Mouse (Mus musculus): ENCODE measurements around the gene Ccdc39. TPM values are rescaled to one million over a fixed set of nuclear protein-coding genes. Genes with fewer than 3 reads are reported as not detected.

Ccdc39 gene
- total and polyA plus RNA-seq, 3 experiments: 0.25 to 5.6 (median 0.51) TPM

- TF ChIP-seq NRF1 (IDR thresholded peaks at IDR 0.05; ENCODE audit: low read depth, low read length): no peak
- TF ChIP-seq MAZ (IDR thresholded peaks at IDR 0.05; ENCODE audit: low read depth, low read length): no peak
- no peak for TF ChIP-seq TCF12 (IDR thresholded peaks at IDR 0.05; ENCODE audit: low read depth, low read length)
- peak; percentile 32 for TF ChIP-seq RAD21 (IDR thresholded peaks at IDR 0.05; ENCODE audit: low read depth, low read length)
- TF ChIP-seq PAX5 (IDR thresholded peaks at IDR 0.05; ENCODE audit: low read length): no peak
- TF ChIP-seq MEF2A (IDR thresholded peaks at IDR 0.05; ENCODE audit: borderline replicate concordance, low read depth, low read length): no peak
- no peak for TF ChIP-seq ETS1 (conservative IDR thresholded peaks at IDR 0.05; ENCODE audit: low read depth, low read length)
- TF ChIP-seq CHD2 (IDR thresholded peaks at IDR 0.05; ENCODE audit: low read length): no peak
- TF ChIP-seq MXI1 (IDR thresholded peaks at IDR 0.05; ENCODE audit: low read depth, low read length): no peak
- no peak for TF ChIP-seq MAX (IDR thresholded peaks at IDR 0.05; ENCODE audit: low read length)
- TF ChIP-seq CTCF (conservative IDR thresholded peaks at IDR 0.05 in 1 of 2, IDR thresholded peaks at IDR 0.05 in 1 of 2; ENCODE audit: low read depth in 2 of 2, low read length in 2 of 2): peak in 1 of 2 experiments; percentile 35; a peak in 2 of 4 replicates
- no peak for TF ChIP-seq POLR2A (IDR thresholded peaks at IDR 0.05; ENCODE audit: low read depth, low read length)
- Histone ChIP-seq H3K4me1 (ENCODE audit: control insufficient read depth in 1 of 2, insufficient read depth in 2 of 2) (peaks cover 0 to 6% of the 10 kb centered on the region in 2 experiments; a peak in 2 of 4 replicates), H3K36me3 (replicated peaks in 1 of 2; ENCODE audit: control insufficient read depth in 1 of 2, insufficient read depth in 1 of 2, low read length in 1 of 2) (no peaks in the 10 kb centered on the region), H3K27ac (ENCODE audit: insufficient read depth, low read depth) (no peak overlapping the region), H3K79me2 (replicated peaks; ENCODE audit: control insufficient read depth, extremely low read depth, insufficient read depth, poor library complexity, severe bottlenecking) (no peaks in the 10 kb centered on the region), H3K27me3 (replicated peaks) (no peaks in the 10 kb centered on the region), H3K9me3 (replicated peaks; ENCODE audit: low read length) (no peaks in the 10 kb centered on the region), H3K9ac (ENCODE audit: insufficient read depth, low read depth) (no peak overlapping the region), H3K4me2 (ENCODE audit: insufficient read depth, low read depth, poor library complexity, severe bottlenecking) (no peak overlapping the region), H3K4me3 (replicated peaks in 1 of 3; ENCODE audit: low read depth in 2 of 3, low read length in 2 of 3, poor library complexity in 1 of 3) (no peak overlapping the region)
- no peak for DNase-seq (ENCODE audit: extremely low read depth)
- in situ Hi-C loops (cut with MboI; ENCODE audit: low pct_ligation_motif_present, low pct_unique_long_range_greater_than_20kb, low sequenced_read_pairs) (no loop called here), dilution Hi-C loops (cut with MboI; ENCODE audit: extremely low pct_ligation_motif_present, extremely low pct_unique_long_range_greater_than_20kb, low sequenced_read_pairs) (no loop called here)
Measured at GRCm38 (mm10) chr3:33853062-33853461, 9.0 kb upstream of the Ccdc39 start.

- H3K4me3 ChIP-seq (replicated peaks in 1 of 3; ENCODE audit: low read depth in 2 of 3, low read length in 2 of 3, poor library complexity in 1 of 3): no peak overlapping the region
- no peak for DNase-seq (ENCODE audit: extremely low read depth)
- no peak overlapping the region for H3K4me2 ChIP-seq (ENCODE audit: insufficient read depth, low read depth, poor library complexity, severe bottlenecking)
- in situ Hi-C loops (cut with MboI; ENCODE audit: low pct_ligation_motif_present, low pct_unique_long_range_greater_than_20kb, low sequenced_read_pairs) (no loop called here), dilution Hi-C loops (cut with MboI; ENCODE audit: extremely low pct_ligation_motif_present, extremely low pct_unique_long_range_greater_than_20kb, low sequenced_read_pairs) (no loop called here)
- H3K4me1 ChIP-seq (ENCODE audit: control insufficient read depth in 1 of 2, insufficient read depth in 2 of 2): peaks cover 0 to 10% of the 10 kb centered on the region in 2 experiments; a peak in 2 of 4 replicates
- TF ChIP-seq MAX (IDR thresholded peaks at IDR 0.05; ENCODE audit: low read length): no peak
- TF ChIP-seq POLR2AphosphoS2 (IDR thresholded peaks at IDR 0.05; ENCODE audit: low read depth, low read length): no peak
- TF ChIP-seq RCOR1 (conservative IDR thresholded peaks at IDR 0.05; ENCODE audit: low read depth, low read length): no peak
- H3K9me3 ChIP-seq (replicated peaks; ENCODE audit: low read length): no peaks in the 10 kb centered on the region
- H3K27me3 ChIP-seq (replicated peaks): no peaks in the 10 kb centered on the region
- no peak overlapping the region for H3K9ac ChIP-seq (ENCODE audit: insufficient read depth, low read depth)
- H3K36me3 ChIP-seq (replicated peaks in 1 of 2; ENCODE audit: control insufficient read depth in 1 of 2, insufficient read depth in 1 of 2, low read length in 1 of 2): no peaks in the 10 kb centered on the region
- H3K27ac ChIP-seq (ENCODE audit: insufficient read depth, low read depth): no peak overlapping the region
- H3K79me2 ChIP-seq (replicated peaks; ENCODE audit: control insufficient read depth, extremely low read depth, insufficient read depth, poor library complexity, severe bottlenecking): no peaks in the 10 kb centered on the region
Measured at GRCm38 (mm10) chr3:33850856-33851255, 6.7 kb upstream of the Ccdc39 start.

GRCm38 (mm10) chr3:33846639-33847038, 2.5 kb upstream of the Ccdc39 start:
- H3K36me3 ChIP-seq (replicated peaks in 1 of 2; ENCODE audit: control insufficient read depth in 1 of 2, insufficient read depth in 1 of 2, low read length in 1 of 2): no peaks in the 10 kb centered on the region
- TF ChIP-seq BHLHE40 (IDR thresholded peaks at IDR 0.05; ENCODE audit: low read depth, low read length) (no peak), JUN (IDR thresholded peaks at IDR 0.05; ENCODE audit: insufficient read depth, low read depth, low read length) (no peak), GABPA (IDR thresholded peaks at IDR 0.05; ENCODE audit: insufficient replicate concordance, low read depth, low read length) (no peak), UBTF (IDR thresholded peaks at IDR 0.05; ENCODE audit: low read depth, low read length) (no peak), USF1 (IDR thresholded peaks at IDR 0.05; ENCODE audit: low read depth, low read length) (no peak), HCFC1 (IDR thresholded peaks at IDR 0.05; ENCODE audit: low read depth, low read length) (no peak), MEF2A (IDR thresholded peaks at IDR 0.05; ENCODE audit: borderline replicate concordance, low read depth, low read length) (no peak), NELFE (IDR thresholded peaks at IDR 0.05; ENCODE audit: low read depth, low read length) (no peak), SIN3A (IDR thresholded peaks at IDR 0.05; ENCODE audit: low read length) (no peak), ELF1 (IDR thresholded peaks at IDR 0.05; ENCODE audit: low read depth, low read length) (no peak), E2F4 (IDR thresholded peaks at IDR 0.05; ENCODE audit: insufficient replicate concordance, low read depth, low read length) (no peak), KAT2A (IDR thresholded peaks at IDR 0.05; ENCODE audit: insufficient replicate concordance, low read length) (no peak), EP300 (IDR thresholded peaks at IDR 0.05; ENCODE audit: low read length) (no peak), MAX (IDR thresholded peaks at IDR 0.05; ENCODE audit: low read length) (no peak), MAZ (IDR thresholded peaks at IDR 0.05; ENCODE audit: low read depth, low read length) (no peak), CTCF (conservative IDR thresholded peaks at IDR 0.05 in 1 of 2, IDR thresholded peaks at IDR 0.05 in 1 of 2; ENCODE audit: low read depth in 2 of 2, low read length in 2 of 2) (no peak), CHD2 (IDR thresholded peaks at IDR 0.05; ENCODE audit: low read length) (no peak)
- H3K27me3 ChIP-seq (replicated peaks): no peaks in the 10 kb centered on the region
- H3K79me2 ChIP-seq (replicated peaks; ENCODE audit: control insufficient read depth, extremely low read depth, insufficient read depth, poor library complexity, severe bottlenecking): no peaks in the 10 kb centered on the region
- H3K9ac ChIP-seq (ENCODE audit: insufficient read depth, low read depth): no peak overlapping the region
- no peak overlapping the region for H3K4me3 ChIP-seq (replicated peaks in 1 of 3; ENCODE audit: low read depth in 2 of 3, low read length in 2 of 3, poor library complexity in 1 of 3)
- H3K4me2 ChIP-seq (ENCODE audit: insufficient read depth, low read depth, poor library complexity, severe bottlenecking): no peak overlapping the region
- DNase-seq (ENCODE audit: extremely low read depth): no peak
- in situ Hi-C loops (cut with MboI; ENCODE audit: low pct_ligation_motif_present, low pct_unique_long_range_greater_than_20kb, low sequenced_read_pairs): loop anchor here (25.0 kb wide), 1 partner anchor 1641 kb away; no protein-coding TSS in a partner anchor
- H3K4me1 ChIP-seq (ENCODE audit: control insufficient read depth in 1 of 2, insufficient read depth in 2 of 2): peaks cover 0 to 21% of the 10 kb centered on the region in 2 experiments; a peak in 2 of 4 replicates
- dilution Hi-C loops (cut with MboI; ENCODE audit: extremely low pct_ligation_motif_present, extremely low pct_unique_long_range_greater_than_20kb, low sequenced_read_pairs): no loop called here
- H3K9me3 ChIP-seq (replicated peaks; ENCODE audit: low read length): no peaks in the 10 kb centered on the region
- no peak overlapping the region for H3K27ac ChIP-seq (ENCODE audit: insufficient read depth, low read depth)
